9 mouse cellular contexts compared by ENCODE assay signal in the genomic region with DNA sequence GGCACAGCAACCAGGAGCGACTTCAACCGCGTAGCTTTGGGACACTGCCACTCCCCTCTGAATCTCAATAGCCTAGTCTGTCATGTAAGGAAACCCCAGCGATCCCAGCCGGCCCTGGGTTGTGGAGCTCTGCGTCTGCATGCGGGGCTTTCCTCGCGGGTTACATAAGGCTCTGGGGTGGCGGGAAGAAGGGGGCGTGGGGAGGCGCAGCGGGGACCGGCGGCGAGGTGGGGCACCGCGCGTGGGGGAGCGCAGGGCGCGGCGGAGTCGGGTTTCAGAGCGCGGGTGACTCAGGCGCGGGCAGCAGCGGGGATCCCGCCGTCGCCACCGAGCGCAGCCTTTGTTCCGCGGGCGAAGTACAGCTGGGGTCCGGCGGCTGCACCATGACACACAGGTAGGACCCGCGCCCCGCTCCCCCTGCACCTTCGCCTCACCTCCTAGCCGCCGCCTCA. TPM values are rescaled to one million over a fixed set of nuclear protein-coding genes. Genes with fewer than 3 reads are reported as not detected.
A peak's percentile ranks its signal among the peaks of the same experiment; 100 is the strongest.
DNase-seq lines count a peak whose midpoint lies in the region; ATAC-seq and TF ChIP-seq lines count a peak whose summit lies in the region.
"Had no signal": no experiment of that assay in that cellular context is flagged by ENCODE, and none has a peak within 500 bp of the region (broad histone marks: within the 10 kb centered on the region; RNA-seq: fewer than 3 reads in every experiment).

A gene (plus strand): TSS at position 193 of the 452 bp plus-strand sequence.

- H3K27ac ChIP-seq in liver, adult 2 months (replicated peaks; ENCODE audit: insufficient read depth, low read depth, low read length) = no peak within 1 kb of the TSS
- H3K27ac ChIP-seq in olfactory bulb, adult 2 months (ENCODE audit: insufficient read depth, low read depth, low read length) = no peak within 1 kb of the TSS

- no peaks in the 10 kb centered on the region for H3K79me2 ChIP-seq in liver, adult 2 months (ENCODE audit: control insufficient read depth, insufficient read depth, low read length)

- DNase-seq in liver, adult 2 months (ENCODE audit: extremely low read depth, low read depth, low spot score) = no peak
- DNase-seq in liver = no peak
- peak; percentile 32 for DNase-seq in embryo, embryonic 10 days (ENCODE audit: low spot score)
- DNase-seq in heart, adult 18-20 months = peak in 1 of 2 experiments; percentile 38
- DNase-seq in large intestine, adult 2 months (ENCODE audit: low read depth, low spot score) = no peak
- DNase-seq in layer of hippocampus, adult 9-10 months (ENCODE audit: low spot score) = no peak

- H3K9ac ChIP-seq in liver, adult 2 months (ENCODE audit: low read depth, low read length) = no peak within 1 kb of the TSS; the same call in 1 of the 2 replicates

- WGBS in liver, adult 2 months = 2% methylated on average over 45 of the region's 45 CpGs
- WGBS in large intestine, adult 2 months = 2% methylated on average over 35 of the region's 45 CpGs
- WGBS in olfactory bulb, adult 2 months = under 1% methylated on average over 45 of the region's 45 CpGs

- H3K36me3 ChIP-seq in liver, adult 2 months (ENCODE audit: control insufficient read depth, insufficient read depth, low read length) = no peaks in the 10 kb centered on the region

- ATAC-seq in activated CD4-positive, CD25-positive, alpha-beta regulatory T cell, adult 4 months = no peak

- peaks cover 10% of the 10 kb centered on the region; the same call in 1 of the 2 replicates for H3K27me3 ChIP-seq in liver, adult 2 months (ENCODE audit: control insufficient read depth, insufficient read depth, low read length)

- H3K4me3 ChIP-seq in liver, adult 2 months (ENCODE audit: insufficient read depth, low read depth, low read length) = peak within 1 kb of the TSS; percentile 16; the same call in 1 of the 2 replicates
- peak within 1 kb of the TSS; percentile 42 for H3K4me3 ChIP-seq in olfactory bulb, adult 2 months (ENCODE audit: insufficient read depth, low read depth, low read length)

- H3K4me1 ChIP-seq in liver, adult 2 months (ENCODE audit: control insufficient read depth, insufficient read depth, low read length) = no peaks in the 10 kb centered on the region
- peaks cover 11% of the 10 kb centered on the region for H3K4me1 ChIP-seq in olfactory bulb, adult 2 months (ENCODE audit: control insufficient read depth, insufficient read depth, low read length)

- TF ChIP-seq POLR2A in liver, adult 2 months (IDR thresholded peaks at IDR 0.05; ENCODE audit: extremely low read depth, insufficient read depth, low read length) = no peak
- no peak for TF ChIP-seq POLR2A in olfactory bulb, adult 2 months (IDR thresholded peaks at IDR 0.05; ENCODE audit: insufficient read depth, low read depth, low read length)

- TF ChIP-seq CTCF in liver, adult 2 months (IDR thresholded peaks at IDR 0.05; ENCODE audit: low read depth, low read length) = no peak
- TF ChIP-seq CTCF in olfactory bulb, adult 2 months (IDR thresholded peaks at IDR 0.05; ENCODE audit: insufficient read depth, low read depth, low read length) = no peak

RNA-seq across cellular contexts. Expression of the gene that starts here (rescaled TPM):
- 1.7 and 4.9 TPM in 2 replicates for total RNA-seq in liver, adult 2 months (2014; rRNA removed)
- polyA plus RNA-seq in liver, adult 2 months (2012; rRNA removed) = 4.9 and 7.7 TPM in 2 replicates
- 10 to 100 TPM; 50.7 to 61.5 TPM for total RNA-seq in heart, adult 18-20 months (2021)
- polyA plus RNA-seq in large intestine, adult 2 months (2012; rRNA removed) = 23.3 and 30.1 TPM in 2 replicates
- polyA plus RNA-seq in olfactory bulb, adult 2 months (2012; ENCODE audit: insufficient read depth, insufficient read length, low replicate concordance, missing spikeins) = not detected in 2 replicates
- 1 to 10 TPM; 2.6 to 5.3 TPM for polyA plus RNA-seq in activated CD4-positive, CD25-positive, alpha-beta regulatory T cell, adult 4 months (2017; shearing (Covaris generic))
- total RNA-seq: neutrophil, adult 5-6 weeks had no signal
